Mouse (Mus musculus) E14TG2a.4 (cell line): ENCODE results near the gene Cbx1.
A peak's percentile ranks its signal among the peaks of the same experiment; 100 is the strongest.

Experiments
- H3K27me3 ChIP-seq: 2 replicates; pipeline ENCODE4 v1.6.1; 2014; ENCODE audit warnings: low read length, control low read depth; ENCODE audit not compliant: insufficient read depth
- H3K36me3 ChIP-seq: 2 replicates; pipeline ENCODE4 v1.6.1; 2014; ENCODE audit warnings: low read length, control low read depth; ENCODE audit not compliant: insufficient read depth
- H3K4me1 ChIP-seq: replicated peaks from 2 replicates; pipeline ENCODE4 v1.6.1; 2014; ENCODE audit warnings: low read depth, low read length, control low read depth
- H3K4me3 ChIP-seq: replicated peaks from 2 replicates; pipeline ENCODE4 v1.5.1; 2014; ENCODE audit warnings: mild to moderate bottlenecking, low read length
- H3K9me3 ChIP-seq: 2 replicates; pipeline ENCODE4 v1.6.1; 2014; ENCODE audit warnings: low read length, control low read depth
- CTCF ChIP-seq: conservative IDR thresholded peaks from 2 replicates; pipeline ENCODE4 v1.5.1; 2014; ENCODE audit warnings: low read length
- NANOG ChIP-seq: IDR thresholded peaks from 2 replicates; pipeline ENCODE4 v1.6.1; 2014; ENCODE audit warnings: borderline replicate concordance, low read length, mixed read lengths
- POU5F1 ChIP-seq: IDR thresholded peaks from 2 replicates; pipeline ENCODE4 v1.6.1; 2014; ENCODE audit warnings: low read length, borderline replicate concordance

Gene Cbx1

GRCm38 (mm10) chr11:96788871-96789795 is at the start of gene Cbx1:
Cbx1 (plus strand) TSS chr11:96789127.
- Histone ChIP-seq H3K9me3 (no peaks in the 10 kb centered on the region), H3K36me3 (peaks cover 32% of the 10 kb centered on the region), H3K4me3 (peak within 1 kb of the TSS; percentile 93), H3K4me1 (peaks cover 78% of the 10 kb centered on the region), H3K27me3 (no peaks in the 10 kb centered on the region)
- TF ChIP-seq NANOG (no peak), CTCF (no peak), POU5F1 (no peak)

- Histone ChIP-seq H3K4me3 (no peak overlapping the region), H3K36me3 (no peaks in the 10 kb centered on the region), H3K4me1 (peaks cover 40% of the 10 kb centered on the region), H3K9me3 (no peaks in the 10 kb centered on the region), H3K27me3 (peaks cover 14% of the 10 kb centered on the region)
- TF ChIP-seq CTCF = no peak
- no peak for TF ChIP-seq NANOG
- TF ChIP-seq POU5F1 = no peak
Observed at GRCm38 (mm10) chr11:96740796-96741195, 48.1 kb upstream of the Cbx1 start.

GRCm38 (mm10) chr11:96741995-96742394 is 46.9 kb upstream of the Cbx1 start:
- 0 out of 2 replicates have a peak overlapping the region, but pooled peaks have one; percentile 7 for H3K4me3 ChIP-seq
- peaks cover 36% of the 10 kb centered on the region for H3K4me1 ChIP-seq
- H3K36me3 ChIP-seq = no peaks in the 10 kb centered on the region
- TF ChIP-seq POU5F1 (no peak), CTCF (no peak), NANOG (no peak)
- H3K27me3 ChIP-seq = peaks cover 7% of the 10 kb centered on the region
- H3K9me3 ChIP-seq = no peaks in the 10 kb centered on the region

- no peaks in the 10 kb centered on the region for H3K9me3 ChIP-seq
- 0 out of 2 replicates have a peak, but pooled peaks cover 2% of the 10 kb centered on the region for H3K27me3 ChIP-seq
- TF ChIP-seq POU5F1 = no peak
- no peak for TF ChIP-seq CTCF
- no peak for TF ChIP-seq NANOG
- H3K4me1 ChIP-seq = peaks cover 42% of the 10 kb centered on the region
- H3K4me3 ChIP-seq = peak overlapping the region; percentile 41
- H3K36me3 ChIP-seq = no peaks in the 10 kb centered on the region
Observed at GRCm38 (mm10) chr11:96743000-96743399, 45.9 kb upstream of the Cbx1 start.

GRCm38 (mm10) chr11:96743891-96744290 is 45.0 kb upstream of the Cbx1 start:
- TF ChIP-seq POU5F1 (no peak), NANOG (no peak), CTCF (no peak)
- H3K4me1 ChIP-seq = peaks cover 42% of the 10 kb centered on the region
- H3K27me3 ChIP-seq = no peaks in the 10 kb centered on the region
- H3K4me3 ChIP-seq = no peak overlapping the region
- H3K9me3 ChIP-seq = no peaks in the 10 kb centered on the region
- no peaks in the 10 kb centered on the region for H3K36me3 ChIP-seq

GRCm38 (mm10) chr11:96746648-96747047 is 42.3 kb upstream of the Cbx1 start:
- no peak overlapping the region for H3K4me3 ChIP-seq
- H3K36me3 ChIP-seq = no peaks in the 10 kb centered on the region
- TF ChIP-seq POU5F1 (no peak), NANOG (no peak), CTCF (no peak)
- H3K4me1 ChIP-seq = peaks cover 48% of the 10 kb centered on the region
- no peaks in the 10 kb centered on the region for H3K27me3 ChIP-seq
- H3K9me3 ChIP-seq = no peaks in the 10 kb centered on the region

GRCm38 (mm10) chr11:96747555-96747954 is 41.4 kb upstream of the Cbx1 start:
- H3K9me3 ChIP-seq = no peaks in the 10 kb centered on the region
- H3K27me3 ChIP-seq = no peaks in the 10 kb centered on the region
- H3K4me1 ChIP-seq = peaks cover 44% of the 10 kb centered on the region
- H3K36me3 ChIP-seq = no peaks in the 10 kb centered on the region
- no peak overlapping the region for H3K4me3 ChIP-seq
- TF ChIP-seq NANOG (no peak), POU5F1 (no peak), CTCF (no peak)

GRCm38 (mm10) chr11:96755298-96755697 is 33.6 kb upstream of the Cbx1 start:
- no peak for TF ChIP-seq NANOG
- TF ChIP-seq CTCF = peak; percentile 68
- no peak for TF ChIP-seq POU5F1
- Histone ChIP-seq H3K4me3 (no peak overlapping the region), H3K9me3 (peaks cover 3% of the 10 kb centered on the region; the same call in 1 of the 2 replicates), H3K4me1 (peaks cover 21% of the 10 kb centered on the region), H3K27me3 (no peaks in the 10 kb centered on the region), H3K36me3 (no peaks in the 10 kb centered on the region)
